Mouse (Mus musculus) gastrocnemius, postnatal 25 days (tissue): ENCODE measurements at regions not wholly inside any gene's neighbourhood (a gene's known extent, or its start where the extent isn't known, plus 50 kb on each side); places are given as distances from the start of the nearest gene placed in this dataset.

Source experiments
- DNase-seq: peaks from one replicate; pipeline ENCODE4 v3.0.0; 2022

DNA sequence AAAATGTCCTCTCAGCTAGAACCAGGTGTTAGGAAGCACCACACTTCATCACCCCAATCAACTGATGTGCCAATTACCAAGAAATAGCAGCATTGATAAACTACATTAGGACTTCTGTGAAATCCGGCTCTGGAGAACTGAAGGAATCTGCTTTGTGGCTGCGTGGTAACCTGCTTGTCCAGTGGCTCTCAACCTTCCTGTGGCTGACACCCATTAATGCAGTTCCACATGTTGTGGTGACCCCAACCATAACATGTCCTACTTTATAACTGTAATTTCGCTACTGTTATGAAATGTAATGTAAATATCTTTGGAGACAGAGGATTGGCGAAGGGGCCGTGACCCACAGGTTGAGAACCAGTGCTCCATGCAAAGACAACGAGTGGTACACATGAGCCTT lies 136.7 kb downstream of the Gm11011 start:
- no peak for DNase-seq

GRCm38 (mm10) chr2:169447495-169448280 lies 139.9 kb downstream of the Gm11011 start:
- DNase-seq, result no peak

- no peak for DNase-seq
Measured at GRCm38 (mm10) chr2:169445877-169446276, 141.7 kb downstream of the Gm11011 start.

DNA sequence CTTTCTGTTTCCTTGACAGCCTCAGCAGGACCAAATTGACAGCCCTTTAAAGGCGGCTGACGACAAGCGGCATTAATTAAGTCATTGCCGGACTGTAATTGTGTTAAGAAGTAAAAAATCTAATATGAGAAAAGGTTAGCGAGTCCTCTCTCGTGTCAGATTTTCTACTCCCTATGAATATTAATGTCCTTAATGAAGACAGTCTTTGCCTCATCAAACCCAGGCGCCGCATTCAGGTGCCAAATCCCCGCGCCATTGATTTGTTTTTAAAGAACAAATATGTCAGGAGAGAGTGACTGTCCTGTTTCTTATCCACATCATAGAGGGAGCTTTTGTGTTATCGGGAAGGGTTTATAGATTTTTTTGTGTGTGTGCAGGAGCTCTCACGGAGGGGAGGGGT lies 142.2 kb downstream of the Gm11011 start:
- no peak for DNase-seq

DNA sequence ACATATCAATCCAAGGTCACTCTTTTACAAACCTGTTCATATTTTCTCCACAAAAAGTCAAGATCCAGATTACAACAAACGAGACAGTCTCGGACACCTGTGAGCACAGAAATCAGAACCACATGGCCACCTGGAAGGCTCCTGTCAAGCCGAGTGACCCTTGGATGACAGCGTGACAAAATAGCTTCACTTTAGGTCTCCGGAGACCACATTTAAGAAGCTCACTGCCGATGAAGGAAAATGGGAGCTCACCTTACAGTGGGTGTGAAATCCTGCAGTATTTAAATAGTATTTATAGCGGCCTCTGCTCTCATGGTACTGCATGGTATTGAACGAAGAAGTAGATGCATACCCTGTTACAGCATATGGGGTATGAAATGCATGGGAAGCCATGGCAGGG lies 144.3 kb downstream of the Gm11011 start:
- no peak for DNase-seq

DNA sequence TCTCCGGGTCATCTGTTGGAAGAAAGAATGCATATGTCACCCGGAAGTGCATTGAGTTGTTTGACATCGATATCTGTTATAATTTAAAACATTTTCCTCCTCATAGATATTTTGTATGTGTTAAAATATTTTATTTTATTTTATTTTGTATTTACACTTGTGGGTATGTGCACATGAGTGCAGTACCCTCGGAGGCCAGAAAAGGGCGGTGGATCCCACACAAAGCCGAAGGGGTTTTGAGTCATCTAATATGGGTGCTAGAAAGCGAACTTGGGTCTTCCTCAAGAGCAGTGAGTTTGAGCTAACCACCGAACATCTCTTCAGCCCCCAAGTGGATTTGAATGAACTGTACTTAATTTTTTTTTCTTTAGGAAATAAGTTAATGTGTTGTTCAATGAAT lies 156.0 kb downstream of the Gm11011 start:
- no peak for DNase-seq

DNA sequence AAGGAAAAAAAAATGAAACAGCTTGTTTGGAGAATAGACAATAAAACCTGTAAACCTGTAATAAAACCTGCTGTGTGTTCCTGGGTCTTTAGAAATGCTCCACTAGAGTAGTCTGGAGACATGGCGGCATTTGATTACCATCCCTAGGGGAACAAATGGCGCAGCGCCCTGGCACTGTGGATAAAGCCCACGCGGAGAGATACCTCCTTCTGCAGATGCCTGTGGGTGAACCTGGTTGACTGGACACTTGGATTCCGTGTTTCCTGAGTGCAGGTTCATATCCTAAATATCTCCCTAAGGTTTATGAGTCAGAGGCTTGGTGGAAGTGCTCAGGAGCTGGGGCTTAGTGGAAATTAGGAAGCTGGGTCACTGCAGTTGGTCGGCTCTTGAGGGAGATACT lies 158.1 kb downstream of the Gm11011 start:
- DNase-seq, result no peak

DNA sequence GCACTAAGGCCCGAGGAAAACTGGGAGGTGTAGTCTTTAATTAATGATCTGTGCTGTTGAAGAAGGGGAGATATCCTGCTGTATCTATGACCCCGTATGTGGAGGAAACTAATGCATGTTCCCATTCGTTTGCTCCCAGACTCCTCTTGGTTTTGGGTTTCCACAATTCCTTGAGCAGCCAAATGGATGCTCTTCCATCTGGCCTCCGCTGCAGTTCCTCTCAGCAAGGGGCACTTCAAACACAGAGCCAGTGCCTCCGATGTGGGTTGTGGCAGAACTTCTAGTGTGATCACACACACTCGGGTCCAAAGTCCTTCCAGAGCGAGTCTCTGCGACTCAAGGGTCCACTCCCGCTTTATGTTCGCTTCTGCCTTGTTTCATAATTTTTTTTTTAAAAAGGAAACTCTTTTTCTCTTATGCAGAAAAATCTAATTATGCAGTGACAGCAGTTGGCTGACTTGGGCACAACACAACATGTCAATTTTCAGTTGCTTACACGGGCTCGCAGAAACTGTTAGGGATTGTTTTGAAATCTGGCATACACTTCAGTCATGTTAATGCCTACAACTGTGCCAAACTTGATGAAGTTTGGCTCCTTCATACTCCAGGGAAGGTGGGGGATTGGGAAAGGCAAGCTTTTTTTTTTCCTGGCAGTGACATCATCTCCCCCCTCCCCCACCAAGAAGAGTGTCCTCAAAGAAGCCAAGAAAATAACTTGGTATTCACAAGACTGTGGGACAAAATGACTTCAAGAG lies 163.2 kb downstream of the Gm11011 start:
- DNase-seq, result no peak

DNA sequence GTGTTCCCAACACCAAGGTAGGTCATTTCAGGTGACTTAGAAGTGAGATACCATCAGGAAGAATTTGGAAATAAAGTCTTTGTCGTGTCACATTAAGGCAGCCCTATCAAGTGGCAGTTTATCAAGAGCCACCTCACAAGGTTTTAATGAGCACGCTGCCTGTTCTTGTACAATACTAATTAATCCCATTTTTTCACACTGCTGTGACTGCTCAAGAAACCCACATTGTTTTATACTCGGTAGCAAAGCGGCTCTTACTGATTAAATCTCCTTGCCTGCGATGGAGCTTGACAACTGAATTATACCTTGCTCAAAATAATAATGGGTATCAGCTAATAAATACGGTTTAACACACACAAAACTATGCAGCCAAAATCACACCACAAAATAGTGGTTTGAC lies 175.2 kb downstream of the Gm11011 start:
- DNase-seq, result no peak

DNA sequence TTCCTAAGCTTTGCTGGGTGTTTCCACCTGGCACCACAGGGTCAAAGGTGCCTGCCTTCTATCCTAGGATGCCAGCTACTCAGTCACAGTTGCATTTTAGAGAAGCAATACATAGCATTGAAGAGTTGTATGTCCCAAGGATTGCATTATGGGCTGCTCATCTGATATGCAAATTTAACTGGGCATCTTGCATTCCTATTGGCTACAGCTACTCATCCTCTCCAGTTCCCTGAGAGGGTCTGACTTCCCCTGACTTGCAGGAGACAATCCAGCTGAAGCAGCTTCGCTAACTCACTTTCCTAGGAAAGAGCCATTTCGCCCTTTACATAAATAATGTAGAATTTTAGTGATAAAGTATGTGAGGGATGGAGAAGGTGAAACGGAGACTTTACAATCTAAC lies 177.5 kb downstream of the Gm11011 start:
- no peak for DNase-seq

GRCm38 (mm10) chr2:169404908-169405690 lies 182.4 kb downstream of the Gm11011 start:
- DNase-seq, result no peak

GRCm38 (mm10) chr2:169397758-169398157 lies 189.8 kb downstream of the Gm11011 start:
- DNase-seq, result no peak

GRCm38 (mm10) chr2:169397013-169397412 lies 190.5 kb downstream of the Gm11011 start:
- peak; percentile 42 for DNase-seq

DNA sequence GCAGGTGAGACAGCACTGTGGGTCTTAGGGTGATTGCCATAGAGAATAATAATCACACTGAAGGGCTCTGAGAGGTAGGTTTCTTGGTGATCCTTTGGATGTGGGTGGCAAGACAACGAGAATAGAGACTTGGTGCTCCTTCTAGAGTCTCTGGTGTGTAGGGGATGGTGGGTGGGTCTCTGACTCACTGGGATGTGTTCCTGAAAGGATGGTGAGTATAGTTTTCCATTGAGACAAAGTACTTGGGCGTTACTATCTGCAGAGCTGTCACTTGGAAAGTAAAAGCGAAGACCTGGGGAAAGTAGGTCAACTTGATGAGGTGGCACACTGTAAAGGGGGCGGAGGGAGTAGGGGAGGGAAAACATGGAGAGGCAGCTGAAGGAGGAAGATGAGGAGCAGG lies 191.3 kb downstream of the Gm11011 start:
- DNase-seq, result no peak

GRCm38 (mm10) chr2:169389611-169390010 lies 197.9 kb downstream of the Gm11011 start:
- no peak for DNase-seq

DNA sequence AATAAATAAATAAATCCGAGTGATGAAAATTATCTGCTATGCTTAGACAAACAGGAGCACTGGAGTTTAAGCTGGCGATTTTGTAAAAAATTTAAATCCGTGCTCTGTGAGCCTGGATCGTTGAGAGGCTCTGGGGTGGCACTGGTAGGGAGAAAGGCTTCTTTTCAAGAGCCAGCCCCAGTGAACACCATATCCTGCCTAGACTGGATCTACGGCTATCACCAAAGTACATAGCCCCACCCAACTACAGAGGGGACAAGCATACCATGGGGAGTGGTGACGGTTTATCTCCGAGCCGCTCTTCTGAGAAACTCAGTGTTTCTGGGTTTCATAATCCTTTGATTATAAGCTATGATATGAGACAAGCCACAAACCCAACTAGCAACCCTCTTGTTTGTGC lies 199.0 kb downstream of the Gm11011 start:
- no peak for DNase-seq

GRCm38 (mm10) chr2:169387765-169388518 lies 199.6 kb downstream of the Gm11011 start:
- no peak for DNase-seq

DNA sequence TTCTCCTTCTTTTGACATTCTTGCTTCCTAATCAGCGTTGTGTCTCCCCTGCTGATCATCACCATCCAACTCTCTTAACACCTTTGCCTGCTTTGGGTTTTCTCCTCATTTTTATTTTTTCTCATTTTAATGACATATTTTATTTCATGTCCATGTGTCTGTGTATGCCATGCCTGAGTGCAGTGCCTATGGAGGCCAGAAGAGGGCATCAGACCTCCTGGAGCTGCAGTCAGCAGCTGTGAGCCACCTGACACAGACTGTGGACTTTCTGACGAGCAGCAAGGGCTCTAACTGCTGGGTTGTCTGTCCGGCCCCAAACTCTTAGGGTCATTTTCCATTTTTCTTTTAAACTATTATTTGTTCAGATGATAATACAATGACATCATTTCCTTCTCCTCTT lies 203.8 kb downstream of the Gm11011 start:
- no peak for DNase-seq

GRCm38 (mm10) chr2:169373069-169373468 lies 214.5 kb downstream of the Gm11011 start:
- no peak for DNase-seq

DNA sequence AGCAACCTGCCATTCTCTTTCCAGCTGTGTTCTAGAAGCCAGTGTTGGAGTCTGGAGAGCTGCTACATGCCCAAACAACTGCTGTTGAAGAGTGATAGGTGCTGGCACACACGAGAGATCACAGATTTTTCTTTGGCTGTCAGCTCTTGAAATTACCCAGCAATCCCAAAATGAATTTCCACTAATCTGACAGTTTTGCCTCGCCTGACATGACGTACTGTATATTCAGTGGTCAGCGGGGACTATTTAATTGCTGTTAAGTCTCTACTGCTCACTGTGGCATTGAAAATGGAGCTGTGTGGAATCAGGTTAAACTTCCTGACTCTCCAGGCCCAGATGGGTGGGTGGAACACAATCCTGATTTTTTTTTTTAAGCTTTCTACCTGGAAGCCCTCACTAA lies 222.5 kb downstream of the Gm11011 start:
- DNase-seq, result no peak

DNA sequence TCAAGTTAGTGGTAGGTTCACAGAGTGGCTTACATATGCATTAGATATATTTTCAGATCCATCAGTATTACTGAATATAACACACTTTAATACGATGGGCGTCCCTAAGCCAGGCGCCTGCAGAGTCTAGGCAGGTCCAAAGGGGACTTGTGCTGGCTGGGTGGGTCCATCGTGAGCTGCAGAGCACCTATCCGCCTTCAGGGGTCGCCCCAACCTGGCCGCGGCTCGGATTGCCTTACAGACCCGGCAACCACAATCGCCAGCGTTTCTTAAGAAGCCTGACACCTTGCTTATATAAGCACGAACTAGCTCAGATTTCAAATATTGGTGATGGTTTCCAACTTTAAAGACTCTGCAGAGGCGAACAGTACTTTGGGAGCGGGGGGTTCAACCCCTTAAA lies 227.3 kb downstream of the Gm11011 start:
- no peak for DNase-seq

- DNase-seq, result no peak
Measured at GRCm38 (mm10) chr2:169357400-169357799, 230.1 kb downstream of the Gm11011 start.
